Mouse (Mus musculus): ENCODE results near the gene Tnfrsf9. TPM values are rescaled to one million over a fixed set of nuclear protein-coding genes. Genes with fewer than 3 reads are reported as not detected.
"Not testable (repeated sequence)": the region's sequence is repeated elsewhere in the genome, so short reads cannot be mapped to it uniquely, and the experiment has no call there.

Tnfrsf9 gene
- polyA plus RNA-seq, 1 experiment from 2014 or later = 0.45 TPM

- Histone ChIP-seq H3K9ac (replicated peaks) (no peak overlapping the region), H3K4me3 (replicated peaks) (no peak overlapping the region), H3K9me3 (no peaks in the 10 kb centered on the region), H3K4me2 (peak overlapping the region; percentile 24; the same call in 1 of the 2 replicates), H3K36me3 (peaks cover 9% of the 10 kb centered on the region), H3K27me3 (no peaks in the 10 kb centered on the region), H3K27ac (peak overlapping the region; percentile 83), H3K4me1 (replicated peaks) (peaks cover 35% of the 10 kb centered on the region)
- WGBS = 68% methylated on average over 8 of the region's 8 CpGs
- ATAC-seq (ENCODE audit: insufficient number of reproducible peaks, insufficient read depth, low FRiP score, low TSS enrichment, low read depth) = no peak
Measured at GRCm38 (mm10) chr4:150872681-150873080, 41.7 kb upstream of the Tnfrsf9 start.

GRCm38 (mm10) chr4:150874416-150874815 lies 39.9 kb upstream of the Tnfrsf9 start:
- H3K4me2 ChIP-seq; H3K36me3 ChIP-seq; H3K4me3 ChIP-seq (replicated peaks); H3K27me3 ChIP-seq; ATAC-seq (ENCODE audit: insufficient number of reproducible peaks, insufficient read depth, low FRiP score, low TSS enrichment, low read depth); H3K27ac ChIP-seq; H3K9ac ChIP-seq (replicated peaks): not testable (repeated sequence)
- peaks cover 32% of the 10 kb centered on the region for H3K4me1 ChIP-seq (replicated peaks)
- WGBS = 68% methylated on average over 4 of the region's 4 CpGs
- peaks cover 15% of the 10 kb centered on the region for H3K9me3 ChIP-seq

- H3K4me2 ChIP-seq = no peak overlapping the region
- H3K27me3 ChIP-seq = no peaks in the 10 kb centered on the region
- 83% methylated on average over 10 of the region's 10 CpGs for WGBS
- H3K4me3 ChIP-seq (replicated peaks) = no peak overlapping the region
- no peak for ATAC-seq (ENCODE audit: insufficient number of reproducible peaks, insufficient read depth, low FRiP score, low TSS enrichment, low read depth)
- peaks cover 24% of the 10 kb centered on the region for H3K4me1 ChIP-seq (replicated peaks)
- no peak overlapping the region for H3K27ac ChIP-seq
- peaks cover 25% of the 10 kb centered on the region for H3K9me3 ChIP-seq
- H3K36me3 ChIP-seq = peaks cover 5% of the 10 kb centered on the region; the same call in 1 of the 2 replicates
- H3K9ac ChIP-seq (replicated peaks) = no peak overlapping the region
Measured at GRCm38 (mm10) chr4:150875393-150875792, 39.0 kb upstream of the Tnfrsf9 start.

- no peak overlapping the region for H3K4me2 ChIP-seq
- peaks cover 5% of the 10 kb centered on the region; the same call in 1 of the 2 replicates for H3K36me3 ChIP-seq
- WGBS = 97% methylated on average over 22 of the region's 22 CpGs
- no peak overlapping the region for H3K27ac ChIP-seq
- no peak overlapping the region for H3K4me3 ChIP-seq (replicated peaks)
- H3K9ac ChIP-seq (replicated peaks) = no peak overlapping the region
- no peak for ATAC-seq (ENCODE audit: insufficient number of reproducible peaks, insufficient read depth, low FRiP score, low TSS enrichment, low read depth)
- no peaks in the 10 kb centered on the region for H3K4me1 ChIP-seq (replicated peaks)
- no peaks in the 10 kb centered on the region for H3K27me3 ChIP-seq
- H3K9me3 ChIP-seq = peaks cover 33% of the 10 kb centered on the region
Measured at GRCm38 (mm10) chr4:150879631-150880030, 34.7 kb upstream of the Tnfrsf9 start.

- H3K4me3 ChIP-seq (replicated peaks) = no peak overlapping the region
- no peak for ATAC-seq (ENCODE audit: insufficient number of reproducible peaks, insufficient read depth, low FRiP score, low TSS enrichment, low read depth)
- 78% methylated on average over 5 of the region's 5 CpGs for WGBS
Measured at GRCm38 (mm10) chr4:150880364-150880763, 34.0 kb upstream of the Tnfrsf9 start.

GRCm38 (mm10) chr4:150882632-150883031 lies 31.7 kb upstream of the Tnfrsf9 start:
- 91% methylated on average over 5 of the region's 5 CpGs for WGBS
- Histone ChIP-seq H3K9ac (replicated peaks) (no peak overlapping the region), H3K9me3 (peaks cover 33% of the 10 kb centered on the region), H3K4me3 (replicated peaks) (no peak overlapping the region), H3K27ac (no peak overlapping the region), H3K27me3 (no peaks in the 10 kb centered on the region), H3K4me1 (replicated peaks) (0 out of 2 replicates have a peak, but pooled peaks cover under 1% of the 10 kb centered on the region), H3K4me2 (no peak overlapping the region), H3K36me3 (peaks cover 5% of the 10 kb centered on the region; the same call in 1 of the 2 replicates)
- ATAC-seq (ENCODE audit: insufficient number of reproducible peaks, insufficient read depth, low FRiP score, low TSS enrichment, low read depth) = no peak

More at GRCm38 (mm10) chr4:150880364-150880763, 34.0 kb upstream of the Tnfrsf9 start:
- no peak overlapping the region for H3K4me2 ChIP-seq
- H3K27ac ChIP-seq = no peak overlapping the region
- H3K9me3 ChIP-seq = peaks cover 33% of the 10 kb centered on the region
- H3K36me3 ChIP-seq = peaks cover 5% of the 10 kb centered on the region; the same call in 1 of the 2 replicates
- no peaks in the 10 kb centered on the region for H3K27me3 ChIP-seq
- no peak overlapping the region for H3K9ac ChIP-seq (replicated peaks)
- H3K4me1 ChIP-seq (replicated peaks) = no peaks in the 10 kb centered on the region

- H3K4me1 ChIP-seq (replicated peaks) = peaks cover 34% of the 10 kb centered on the region
- no peak overlapping the region for H3K27ac ChIP-seq
- H3K36me3 ChIP-seq = no peaks in the 10 kb centered on the region
- H3K9ac ChIP-seq (replicated peaks) = no peak overlapping the region
- no peaks in the 10 kb centered on the region for H3K9me3 ChIP-seq
- 64% methylated on average over 5 of the region's 5 CpGs for WGBS
- no peak overlapping the region for H3K4me2 ChIP-seq
- H3K27me3 ChIP-seq = no peaks in the 10 kb centered on the region
- no peak for ATAC-seq (ENCODE audit: insufficient number of reproducible peaks, insufficient read depth, low FRiP score, low TSS enrichment, low read depth)
- no peak overlapping the region for H3K4me3 ChIP-seq (replicated peaks)
Measured at GRCm38 (mm10) chr4:150887903-150888302, 26.5 kb upstream of the Tnfrsf9 start.

- 74% methylated on average over 4 of the region's 4 CpGs for WGBS
- Histone ChIP-seq H3K4me2 (no peak overlapping the region), H3K4me1 (replicated peaks) (peaks cover 34% of the 10 kb centered on the region), H3K9ac (replicated peaks) (no peak overlapping the region), H3K27ac (peak overlapping the region; percentile 56; the same call in 1 of the 2 replicates), H3K36me3 (no peaks in the 10 kb centered on the region), H3K9me3 (no peaks in the 10 kb centered on the region), H3K4me3 (replicated peaks) (no peak overlapping the region), H3K27me3 (no peaks in the 10 kb centered on the region)
- no peak for ATAC-seq (ENCODE audit: insufficient number of reproducible peaks, insufficient read depth, low FRiP score, low TSS enrichment, low read depth)
Measured at GRCm38 (mm10) chr4:150888492-150888891, 25.9 kb upstream of the Tnfrsf9 start.

- no peaks in the 10 kb centered on the region for H3K9me3 ChIP-seq
- no peak overlapping the region for H3K4me3 ChIP-seq (replicated peaks)
- H3K4me1 ChIP-seq (replicated peaks) = peaks cover 34% of the 10 kb centered on the region
- no peak overlapping the region for H3K9ac ChIP-seq (replicated peaks)
- H3K27ac ChIP-seq = peak overlapping the region; percentile 91
- peak overlapping the region; percentile 19 for H3K4me2 ChIP-seq
- ATAC-seq (ENCODE audit: insufficient number of reproducible peaks, insufficient read depth, low FRiP score, low TSS enrichment, low read depth) = peak; percentile 23; the same call in 1 of the 2 replicates
- H3K36me3 ChIP-seq = no peaks in the 10 kb centered on the region
- no peaks in the 10 kb centered on the region for H3K27me3 ChIP-seq
- WGBS = 33% methylated on average over 20 of the region's 20 CpGs
Measured at GRCm38 (mm10) chr4:150889273-150889954, 24.9 kb upstream of the Tnfrsf9 start.

- Histone ChIP-seq H3K9me3 (no peaks in the 10 kb centered on the region), H3K4me2 (peak overlapping the region; percentile 19), H3K27ac (peak overlapping the region; percentile 91), H3K4me3 (replicated peaks) (no peak overlapping the region), H3K36me3 (no peaks in the 10 kb centered on the region), H3K4me1 (replicated peaks) (peaks cover 34% of the 10 kb centered on the region), H3K9ac (replicated peaks) (no peak overlapping the region), H3K27me3 (no peaks in the 10 kb centered on the region)
- WGBS = 42% methylated on average over 13 of the region's 13 CpGs
- ATAC-seq (ENCODE audit: insufficient number of reproducible peaks, insufficient read depth, low FRiP score, low TSS enrichment, low read depth) = no peak
Measured at GRCm38 (mm10) chr4:150889955-150890315, 24.4 kb upstream of the Tnfrsf9 start.

- 67% methylated on average over 5 of the region's 5 CpGs for WGBS
- no peak for ATAC-seq (ENCODE audit: insufficient number of reproducible peaks, insufficient read depth, low FRiP score, low TSS enrichment, low read depth)
- Histone ChIP-seq H3K36me3 (peaks cover 7% of the 10 kb centered on the region), H3K27ac (peak overlapping the region; percentile 91; the same call in 1 of the 2 replicates), H3K4me1 (replicated peaks) (peaks cover 38% of the 10 kb centered on the region), H3K4me2 (no peak overlapping the region), H3K9me3 (no peaks in the 10 kb centered on the region), H3K27me3 (no peaks in the 10 kb centered on the region), H3K4me3 (replicated peaks) (no peak overlapping the region), H3K9ac (replicated peaks) (no peak overlapping the region)
Measured at GRCm38 (mm10) chr4:150891308-150891707, 23.1 kb upstream of the Tnfrsf9 start.
